Mouse (Mus musculus): ENCODE data around the gene Blvrb. TPM values are rescaled to one million over a fixed set of nuclear protein-coding genes. Genes with fewer than 3 reads are reported as not detected.

Blvrb gene
- total RNA-seq (2022) = 10 to 100 TPM; 14.6 to 21.6 (median 20.1) TPM

GRCm38 (mm10) chr7:27447419-27448286 is at the start of gene Blvrb, which contains the start of gene Sptbn4:
Gene Blvrb (plus strand): TSS chr7:27447978.
Gene Sptbn4 (minus strand): TSS chr7:27447686.
- peak; percentile 96 to 99 for DNase-seq (ENCODE audit: low spot score in 2 of 2)

GRCm38 (mm10) chr7:27400545-27400944 is 47.2 kb upstream of the Blvrb start:
- DNase-seq (ENCODE audit: low spot score in 2 of 2) = no peak

- peak; percentile 68 to 74 for DNase-seq (ENCODE audit: low spot score in 2 of 2)
Measured at GRCm38 (mm10) chr7:27402675-27403074, 45.1 kb upstream of the Blvrb start.

- DNase-seq (ENCODE audit: low spot score in 2 of 2) = no peak
Measured at GRCm38 (mm10) chr7:27404203-27404942, 43.4 kb upstream of the Blvrb start.

GRCm38 (mm10) chr7:27406481-27406880 is 41.3 kb upstream of the Blvrb start:
- DNase-seq (ENCODE audit: low spot score in 2 of 2) = no peak

GRCm38 (mm10) chr7:27407816-27408215 is 40.0 kb upstream of the Blvrb start:
- DNase-seq (ENCODE audit: low spot score in 2 of 2) = no peak

- peak in 1 of 2 experiments; percentile 67 for DNase-seq (ENCODE audit: low spot score in 2 of 2)
Measured at GRCm38 (mm10) chr7:27408379-27409176, 39.2 kb upstream of the Blvrb start.

GRCm38 (mm10) chr7:27417151-27417550 is 30.6 kb upstream of the Blvrb start:
- no peak for DNase-seq (ENCODE audit: low spot score in 2 of 2)

- DNase-seq (ENCODE audit: low spot score in 2 of 2) = no peak
Measured at GRCm38 (mm10) chr7:27419101-27419500, 28.7 kb upstream of the Blvrb start.

- peak in 1 of 2 experiments; percentile 49 for DNase-seq (ENCODE audit: low spot score in 2 of 2)
Measured at GRCm38 (mm10) chr7:27423556-27424326, 24.0 kb upstream of the Blvrb start.

GRCm38 (mm10) chr7:27427387-27427786 is 20.4 kb upstream of the Blvrb start:
- DNase-seq (ENCODE audit: low spot score in 2 of 2) = no peak

GRCm38 (mm10) chr7:27428002-27428401 is 19.8 kb upstream of the Blvrb start:
- DNase-seq (ENCODE audit: low spot score in 2 of 2) = no peak

GRCm38 (mm10) chr7:27429135-27429534 is 18.6 kb upstream of the Blvrb start:
- DNase-seq (ENCODE audit: low spot score in 2 of 2) = no peak

GRCm38 (mm10) chr7:27433349-27433748 is 14.4 kb upstream of the Blvrb start:
- no peak for DNase-seq (ENCODE audit: low spot score in 2 of 2)

- no peak for DNase-seq (ENCODE audit: low spot score in 2 of 2)
Measured at GRCm38 (mm10) chr7:27433794-27434193, 14.0 kb upstream of the Blvrb start.

- no peak for DNase-seq (ENCODE audit: low spot score in 2 of 2)
Measured at GRCm38 (mm10) chr7:27437544-27437943, 10.2 kb upstream of the Blvrb start.

- no peak for DNase-seq (ENCODE audit: low spot score in 2 of 2)
Measured at GRCm38 (mm10) chr7:27440014-27440413, 7.8 kb upstream of the Blvrb start.

GRCm38 (mm10) chr7:27446051-27446450 is 1.7 kb upstream of the Blvrb start:
- DNase-seq (ENCODE audit: low spot score in 2 of 2) = no peak

- peak; percentile 57 to 72 for DNase-seq (ENCODE audit: low spot score in 2 of 2)
Measured at GRCm38 (mm10) chr7:27446521-27447418, 1.0 kb upstream of the Blvrb start.
